Mouse (Mus musculus): ENCODE results near the gene Gm11213.

DNA sequence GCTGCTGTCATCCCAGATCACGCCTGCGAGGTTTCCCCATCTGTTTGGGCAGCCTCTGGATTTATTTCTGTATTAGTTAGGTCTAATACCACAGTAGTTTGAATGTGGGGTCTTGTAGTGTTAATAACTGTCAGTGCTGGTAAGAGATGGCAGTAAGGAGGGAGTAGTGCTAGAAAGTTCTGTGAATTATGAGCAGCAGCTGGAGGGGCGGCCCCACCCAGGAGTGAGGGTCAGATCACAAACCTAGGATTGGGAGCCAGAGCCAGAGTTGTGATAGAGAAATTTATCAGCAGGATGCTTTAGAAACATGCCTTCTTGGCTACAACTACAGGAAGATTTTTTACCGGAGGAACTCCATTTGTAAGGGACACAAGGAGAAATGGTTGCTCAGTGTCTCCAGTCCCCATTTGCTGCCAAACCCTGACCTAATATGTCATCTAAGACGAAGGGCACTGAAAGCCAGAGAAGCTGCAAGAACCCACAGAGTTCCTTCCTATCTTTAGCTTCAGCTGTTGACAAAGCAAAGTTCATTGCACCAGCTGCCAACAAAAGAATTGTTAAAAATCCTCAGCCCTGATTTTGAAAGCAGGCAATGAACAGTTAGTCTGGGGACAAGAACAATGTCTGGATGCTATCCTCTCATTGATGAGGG, 10.5 kb downstream of the Gm11213 start:
- TF ChIP-seq CTCF (IDR thresholded peaks at IDR 0.05; ENCODE audit: low read depth) (no peak), EP300 (IDR thresholded peaks at IDR 0.05; ENCODE audit: low read depth) (no peak)
